Mouse (Mus musculus) olfactory bulb, adult 2 months (tissue): Measurements from ENCODE around the gene Gm10260.

Experiments used
- CTCF ChIP-seq: fragments of 200-500 bp; IDR thresholded peaks from 2 replicates; pipeline ENCODE4 v1.5.1; 2012; ENCODE audit warnings: low read depth, mild to moderate bottlenecking, low read length, moderate library complexity; ENCODE audit not compliant: insufficient read depth
- POLR2A ChIP-seq: fragments of 200-500 bp; IDR thresholded peaks from 2 replicates; pipeline ENCODE4 v1.6.1; 2012; ENCODE audit warnings: mild to moderate bottlenecking, low read depth, low read length, moderate library complexity; ENCODE audit not compliant: insufficient read depth

- no peak for TF ChIP-seq CTCF
- TF ChIP-seq POLR2A: no peak
Observed at GRCm38 (mm10) chr13:97794780-97795179, 34.3 kb upstream of the Gm10260 start.
